Mouse (Mus musculus): ENCODE results near the gene Armc7. TPM values are rescaled to one million over a fixed set of nuclear protein-coding genes. Genes with fewer than 3 reads are reported as not detected.
"Not testable (repeated sequence)": the region's sequence is repeated elsewhere in the genome, so short reads cannot be mapped to it uniquely, and the experiment has no call there.

Gene Armc7
- polyA plus RNA-seq, 1 experiment = 3.0 TPM

DNA sequence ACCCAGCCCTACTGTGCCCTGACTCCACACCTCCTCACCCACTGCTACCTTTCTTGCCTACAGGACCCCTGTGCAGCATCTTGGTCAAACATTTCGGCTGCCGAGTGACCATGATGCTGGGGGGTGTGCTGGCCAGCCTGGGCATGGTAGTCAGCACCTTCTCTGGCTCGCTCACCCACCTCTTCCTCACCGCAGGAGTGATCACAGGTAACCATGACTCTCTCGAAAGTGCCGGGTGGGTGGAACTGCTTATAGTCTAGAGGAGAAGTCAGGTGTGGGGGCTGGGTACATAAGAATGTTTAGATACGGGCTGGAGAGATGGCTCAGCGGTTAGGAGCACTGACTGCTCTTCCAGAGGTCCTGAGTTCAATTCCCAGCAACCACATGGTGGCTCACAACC, 10.6 kb upstream of the Armc7 start:
- H3K4me3 ChIP-seq (ENCODE audit: low read depth, low read length) = no peak overlapping the region
- no peaks in the 10 kb centered on the region for H3K27me3 ChIP-seq (ENCODE audit: control insufficient read depth, insufficient read depth, low read length, poor library complexity, severe bottlenecking)
- H3K27ac ChIP-seq (ENCODE audit: insufficient read depth, low read length) = no peak overlapping the region
- H3K36me3 ChIP-seq (ENCODE audit: control insufficient read depth, insufficient read depth, low read length, poor library complexity, severe bottlenecking) = no peaks in the 10 kb centered on the region
- no peak overlapping the region for H3K9ac ChIP-seq (ENCODE audit: low read depth, poor library complexity, severe bottlenecking)
- no peaks in the 10 kb centered on the region for H3K9me3 ChIP-seq (replicated peaks; ENCODE audit: control insufficient read depth, insufficient read depth, low read length, poor library complexity, severe bottlenecking)
- TF ChIP-seq POLR2A (IDR thresholded peaks at IDR 0.05; ENCODE audit: insufficient read depth, low read length) (no peak), EP300 (IDR thresholded peaks at IDR 0.05; ENCODE audit: insufficient read depth, low read depth, low read length) (no peak), CTCF (IDR thresholded peaks at IDR 0.05; ENCODE audit: low read depth, low read length) (no peak)
- H3K4me1 ChIP-seq (ENCODE audit: control insufficient read depth, insufficient read depth, low read length) = peaks cover 17% of the 10 kb centered on the region

DNA sequence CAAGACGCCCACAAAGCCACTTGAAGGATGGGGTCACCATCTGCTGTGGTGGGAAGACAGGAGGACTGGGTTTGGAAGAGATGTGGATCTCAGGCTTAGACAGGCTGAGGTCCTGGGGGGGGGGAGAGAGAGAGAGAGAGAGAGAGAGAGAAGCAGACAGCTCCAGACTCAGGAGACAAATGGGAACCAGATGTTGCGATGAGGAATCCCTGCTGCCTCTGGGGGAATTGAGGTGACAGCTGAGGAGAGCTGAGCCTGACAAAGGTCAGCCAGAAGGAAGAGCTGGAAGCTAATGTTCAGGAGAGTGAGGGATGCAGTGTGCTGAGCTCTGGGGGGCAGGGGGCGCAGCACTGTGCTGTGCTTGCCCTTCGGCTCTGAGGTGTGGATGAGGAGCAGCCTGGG, 8.2 kb upstream of the Armc7 start:
- no peak for TF ChIP-seq CTCF (IDR thresholded peaks at IDR 0.05; ENCODE audit: low read depth, low read length)
- no peak for TF ChIP-seq EP300 (IDR thresholded peaks at IDR 0.05; ENCODE audit: insufficient read depth, low read depth, low read length)
- no peak for TF ChIP-seq POLR2A (IDR thresholded peaks at IDR 0.05; ENCODE audit: insufficient read depth, low read length)
- no peak overlapping the region for H3K9ac ChIP-seq (ENCODE audit: low read depth, poor library complexity, severe bottlenecking)
- H3K4me3 ChIP-seq (ENCODE audit: low read depth, low read length) = no peak overlapping the region
- H3K9me3 ChIP-seq (replicated peaks; ENCODE audit: control insufficient read depth, insufficient read depth, low read length, poor library complexity, severe bottlenecking) = no peaks in the 10 kb centered on the region
- peaks cover 16% of the 10 kb centered on the region for H3K4me1 ChIP-seq (ENCODE audit: control insufficient read depth, insufficient read depth, low read length)
- no peaks in the 10 kb centered on the region for H3K27me3 ChIP-seq (ENCODE audit: control insufficient read depth, insufficient read depth, low read length, poor library complexity, severe bottlenecking)
- no peaks in the 10 kb centered on the region for H3K36me3 ChIP-seq (ENCODE audit: control insufficient read depth, insufficient read depth, low read length, poor library complexity, severe bottlenecking)
- H3K27ac ChIP-seq (ENCODE audit: insufficient read depth, low read length) = no peak overlapping the region

DNA sequence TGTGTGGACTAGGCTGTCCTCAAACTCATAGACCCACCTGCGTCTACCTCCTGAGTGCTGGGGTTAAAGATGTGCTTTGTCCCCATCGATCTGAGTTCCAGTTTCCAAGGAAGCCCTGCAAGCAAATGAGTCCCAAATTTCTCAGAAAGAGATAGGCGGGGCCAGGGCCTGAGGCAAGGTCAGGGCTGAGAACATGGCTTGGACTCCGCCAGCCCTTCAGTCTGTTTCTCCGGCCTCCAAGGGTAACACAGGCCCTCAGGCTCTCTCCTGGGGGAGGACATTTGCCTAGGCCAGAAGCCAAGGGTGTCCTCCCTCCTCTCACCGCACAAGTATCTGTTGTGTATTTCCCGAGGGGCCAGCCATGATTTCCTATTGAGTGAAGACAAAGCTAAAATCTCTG, 3.3 kb upstream of the Armc7 start:
- TF ChIP-seq EP300 (IDR thresholded peaks at IDR 0.05; ENCODE audit: insufficient read depth, low read depth, low read length) = 0 out of 2 replicates have a peak, but pooled peaks have one; percentile 41
- TF ChIP-seq CTCF (IDR thresholded peaks at IDR 0.05; ENCODE audit: low read depth, low read length) = no peak
- no peak for TF ChIP-seq POLR2A (IDR thresholded peaks at IDR 0.05; ENCODE audit: insufficient read depth, low read length)
- no peak overlapping the region for H3K4me3 ChIP-seq (ENCODE audit: low read depth, low read length)
- H3K9me3 ChIP-seq (replicated peaks; ENCODE audit: control insufficient read depth, insufficient read depth, low read length, poor library complexity, severe bottlenecking) = no peaks in the 10 kb centered on the region
- H3K9ac ChIP-seq (ENCODE audit: low read depth, poor library complexity, severe bottlenecking) = no peak overlapping the region
- H3K36me3 ChIP-seq (ENCODE audit: control insufficient read depth, insufficient read depth, low read length, poor library complexity, severe bottlenecking) = no peaks in the 10 kb centered on the region
- no peaks in the 10 kb centered on the region for H3K27me3 ChIP-seq (ENCODE audit: control insufficient read depth, insufficient read depth, low read length, poor library complexity, severe bottlenecking)
- H3K27ac ChIP-seq (ENCODE audit: insufficient read depth, low read length) = 0 out of 2 replicates have a peak overlapping the region, but pooled peaks have one; percentile 10
- H3K4me1 ChIP-seq (ENCODE audit: control insufficient read depth, insufficient read depth, low read length) = peaks cover 3% of the 10 kb centered on the region

DNA sequence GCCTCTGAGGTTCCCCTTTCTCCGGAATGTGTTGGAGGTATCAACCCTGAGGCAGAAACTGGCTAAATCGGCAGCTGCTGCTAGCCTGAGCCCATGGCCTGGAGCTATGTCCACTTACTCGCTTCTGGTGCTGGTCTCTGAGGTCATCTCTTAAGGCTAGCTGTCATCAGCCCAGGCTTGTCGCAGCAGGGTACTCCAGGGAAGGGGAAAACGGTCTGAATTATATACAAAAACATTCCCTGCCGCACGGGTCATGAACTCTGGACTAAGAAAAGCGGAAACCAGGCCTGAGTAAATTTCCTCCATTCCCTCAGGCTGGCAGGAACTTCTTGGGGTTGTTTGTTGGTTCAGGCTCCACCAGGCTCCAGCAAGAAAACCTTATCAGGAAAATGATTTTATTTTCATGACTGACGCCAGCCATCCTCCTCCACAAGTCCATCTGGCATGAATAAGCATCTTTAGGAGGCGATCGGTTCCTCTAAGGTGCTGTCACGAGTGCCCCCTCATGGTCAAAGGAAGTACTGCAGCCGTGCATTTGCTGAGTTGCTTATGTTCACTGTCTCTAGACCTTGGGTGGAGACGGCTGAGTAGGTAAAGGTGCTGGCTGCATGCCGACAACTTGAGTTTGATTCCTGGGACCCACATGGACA, 1.7 kb upstream of the Armc7 start:
- Histone ChIP-seq H3K4me3 (ENCODE audit: low read depth, low read length) (peak overlapping the region; percentile 45), H3K9me3 (replicated peaks; ENCODE audit: control insufficient read depth, insufficient read depth, low read length, poor library complexity, severe bottlenecking) (no peaks in the 10 kb centered on the region), H3K27me3 (ENCODE audit: control insufficient read depth, insufficient read depth, low read length, poor library complexity, severe bottlenecking) (no peaks in the 10 kb centered on the region), H3K36me3 (ENCODE audit: control insufficient read depth, insufficient read depth, low read length, poor library complexity, severe bottlenecking) (no peaks in the 10 kb centered on the region), H3K4me1 (ENCODE audit: control insufficient read depth, insufficient read depth, low read length) (peaks cover 3% of the 10 kb centered on the region), H3K27ac (ENCODE audit: insufficient read depth, low read length) (peak overlapping the region; percentile 45), H3K9ac (ENCODE audit: low read depth, poor library complexity, severe bottlenecking) (peak overlapping the region; percentile 39; the same call in 1 of the 2 replicates)
- TF ChIP-seq POLR2A (IDR thresholded peaks at IDR 0.05; ENCODE audit: insufficient read depth, low read length) (no peak), EP300 (IDR thresholded peaks at IDR 0.05; ENCODE audit: insufficient read depth, low read depth, low read length) (0 out of 2 replicates have a peak, but pooled peaks have one; percentile 60), CTCF (IDR thresholded peaks at IDR 0.05; ENCODE audit: low read depth, low read length) (peak; percentile 95)

DNA sequence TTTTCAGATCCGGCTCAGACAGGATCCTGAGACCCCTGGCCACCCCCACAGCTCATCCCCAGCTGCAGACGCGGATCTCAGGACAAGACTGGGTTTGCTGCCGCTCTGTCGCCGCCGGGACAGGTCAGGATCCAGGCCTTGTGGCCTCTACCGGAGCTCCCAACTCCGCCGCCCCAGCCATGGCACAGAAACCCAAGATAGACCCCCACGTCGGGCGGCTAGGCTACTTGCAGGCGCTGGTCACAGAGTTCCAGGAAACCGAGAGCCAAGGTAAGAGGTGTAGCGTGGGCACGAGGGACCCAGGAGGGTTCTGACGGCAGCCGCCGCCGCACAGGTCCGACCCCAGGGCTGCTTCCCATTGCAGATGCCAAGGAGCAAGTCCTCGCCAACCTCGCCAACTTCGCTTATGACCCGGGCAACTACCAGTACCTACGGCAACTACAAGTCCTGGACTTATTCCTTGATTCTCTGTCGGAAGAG, 331 bp downstream of the Armc7 start:
- Histone ChIP-seq H3K27ac (ENCODE audit: insufficient read depth, low read length) (no peak overlapping the region), H3K36me3 (ENCODE audit: control insufficient read depth, insufficient read depth, low read length, poor library complexity, severe bottlenecking) (no peaks in the 10 kb centered on the region), H3K27me3 (ENCODE audit: control insufficient read depth, insufficient read depth, low read length, poor library complexity, severe bottlenecking) (no peaks in the 10 kb centered on the region), H3K9ac (ENCODE audit: low read depth, poor library complexity, severe bottlenecking) (peak overlapping the region; percentile 76), H3K4me1 (ENCODE audit: control insufficient read depth, insufficient read depth, low read length) (peaks cover 3% of the 10 kb centered on the region), H3K4me3 (ENCODE audit: low read depth, low read length) (peak overlapping the region; percentile 88), H3K9me3 (replicated peaks; ENCODE audit: control insufficient read depth, insufficient read depth, low read length, poor library complexity, severe bottlenecking) (no peaks in the 10 kb centered on the region)
- TF ChIP-seq EP300 (IDR thresholded peaks at IDR 0.05; ENCODE audit: insufficient read depth, low read depth, low read length) (no peak), POLR2A (IDR thresholded peaks at IDR 0.05; ENCODE audit: insufficient read depth, low read length) (no peak), CTCF (IDR thresholded peaks at IDR 0.05; ENCODE audit: low read depth, low read length) (no peak)

DNA sequence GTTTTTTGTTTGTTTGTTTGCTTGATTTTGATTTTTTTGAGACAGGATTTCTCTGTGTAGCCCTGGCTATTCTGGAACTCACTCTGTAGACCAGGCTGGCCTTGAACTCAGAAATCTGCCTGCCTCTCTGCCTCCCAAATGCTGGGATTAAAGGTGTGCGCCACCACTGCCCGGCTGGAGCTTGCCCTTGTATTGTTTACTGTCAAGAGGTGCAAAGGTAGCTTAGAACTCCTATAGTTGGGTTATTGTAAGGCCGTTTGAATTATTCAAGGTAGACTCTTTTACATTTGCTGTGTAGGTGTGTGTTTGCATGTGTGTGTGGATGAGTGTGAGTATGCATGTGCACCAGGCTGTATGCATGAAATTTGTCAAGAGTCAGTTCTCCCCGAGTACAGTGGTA, 1.2 kb downstream of the Armc7 start:
- H3K27ac ChIP-seq (ENCODE audit: insufficient read depth, low read length); H3K36me3 ChIP-seq (ENCODE audit: control insufficient read depth, insufficient read depth, low read length, poor library complexity, severe bottlenecking); H3K4me3 ChIP-seq (ENCODE audit: low read depth, low read length); H3K4me1 ChIP-seq (ENCODE audit: control insufficient read depth, insufficient read depth, low read length); H3K9ac ChIP-seq (ENCODE audit: low read depth, poor library complexity, severe bottlenecking); H3K9me3 ChIP-seq (replicated peaks; ENCODE audit: control insufficient read depth, insufficient read depth, low read length, poor library complexity, severe bottlenecking); H3K27me3 ChIP-seq (ENCODE audit: control insufficient read depth, insufficient read depth, low read length, poor library complexity, severe bottlenecking): not testable (repeated sequence)

DNA sequence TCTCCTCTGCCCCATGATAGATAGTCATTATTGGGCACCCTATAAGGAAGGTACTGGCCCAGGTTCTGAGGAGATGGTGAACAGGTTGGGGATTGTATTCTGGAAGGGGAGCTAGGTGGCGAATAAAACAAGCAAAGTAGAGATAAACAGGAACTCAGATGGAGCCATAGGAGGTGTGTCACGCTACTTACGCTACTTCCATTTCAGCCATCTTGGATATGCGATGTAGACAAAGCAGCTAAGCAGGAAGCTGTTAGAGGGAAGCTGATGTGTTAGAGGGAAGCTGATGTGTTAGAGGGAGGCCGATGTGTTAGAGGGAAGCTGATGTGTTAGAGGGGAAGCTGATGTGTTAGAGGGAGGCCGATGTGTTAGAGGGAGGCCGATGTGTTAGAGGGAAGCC, 1.9 kb downstream of the Armc7 start:
- H3K9me3 ChIP-seq (replicated peaks; ENCODE audit: control insufficient read depth, insufficient read depth, low read length, poor library complexity, severe bottlenecking); H3K9ac ChIP-seq (ENCODE audit: low read depth, poor library complexity, severe bottlenecking); H3K4me1 ChIP-seq (ENCODE audit: control insufficient read depth, insufficient read depth, low read length); H3K36me3 ChIP-seq (ENCODE audit: control insufficient read depth, insufficient read depth, low read length, poor library complexity, severe bottlenecking); H3K27ac ChIP-seq (ENCODE audit: insufficient read depth, low read length); H3K27me3 ChIP-seq (ENCODE audit: control insufficient read depth, insufficient read depth, low read length, poor library complexity, severe bottlenecking); H3K4me3 ChIP-seq (ENCODE audit: low read depth, low read length): not testable (repeated sequence)

Data from ES-Bruce4 (cell line).